Mouse (Mus musculus): ENCODE measurements around the gene Fcer2a.

DNA sequence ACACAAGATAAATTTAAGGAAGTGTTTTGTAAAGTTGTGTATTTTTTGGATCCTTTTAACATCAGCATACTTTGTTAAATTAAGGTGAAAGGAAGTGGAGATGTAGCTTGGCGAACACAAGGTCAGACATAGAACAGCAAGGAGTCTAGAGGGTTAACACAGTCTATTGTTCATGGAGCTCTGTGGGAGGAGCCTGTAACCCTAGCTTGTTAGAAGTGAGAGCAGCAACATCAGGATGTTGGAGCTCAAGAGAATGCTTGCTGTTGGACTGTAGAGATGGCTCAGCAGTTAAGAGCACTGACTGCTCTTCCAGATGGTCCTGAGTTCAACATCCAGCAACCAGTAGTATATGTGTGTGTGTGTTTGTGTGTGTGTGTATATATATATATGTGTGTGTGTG lies 45.0 kb downstream of the Fcer2a start:
- no peak for TF ChIP-seq HCFC1 (IDR thresholded peaks at IDR 0.05; ENCODE audit: borderline replicate concordance, insufficient read depth, low read length)
- no peak for TF ChIP-seq ZC3H11A (IDR thresholded peaks at IDR 0.05; ENCODE audit: borderline replicate concordance, low read depth, low read length)

All from ES-E14 (cell line).